Mouse (Mus musculus) bone marrow, adult 2 months (tissue): ENCODE measurements around the gene Eif4h. TPM values are rescaled to one million over a fixed set of nuclear protein-coding genes. Genes with fewer than 3 reads are reported as not detected.

ENCODE experiments used
- H3K27ac ChIP-seq: fragments of 200-500 bp; 2 replicates; pipeline ENCODE4 v1.5.1; 2012; ENCODE audit warnings: low read depth, mild to moderate bottlenecking, control low read depth, inconsistent platforms, low read length; ENCODE audit not compliant: control insufficient read depth, poor library complexity, insufficient read depth
- H3K4me1 ChIP-seq: fragments of 200-500 bp; 2 replicates; pipeline ENCODE4 v1.6.1; 2011; ENCODE audit warnings: low read length; ENCODE audit not compliant: control insufficient read depth, insufficient read depth
- H3K4me3 ChIP-seq: fragments of 200-500 bp; replicated peaks from 2 replicates; pipeline ENCODE3; 2011; ENCODE audit warnings: mild to moderate bottlenecking, low read depth, low read length, control low read depth; ENCODE audit not compliant: control insufficient read depth
- CTCF ChIP-seq: fragments of 200-500 bp; IDR thresholded peaks from 2 replicates; pipeline ENCODE4 v1.5.1; 2011; ENCODE audit warnings: low read length, control low read depth; ENCODE audit not compliant: control insufficient read depth, insufficient read depth
- POLR2A ChIP-seq: fragments of 200-500 bp; IDR thresholded peaks from 2 replicates; pipeline ENCODE4 v1.6.1; 2011; ENCODE audit warnings: low read depth, mild to moderate bottlenecking, control low read depth, low read length, borderline replicate concordance; ENCODE audit not compliant: control insufficient read depth
- WGBS: fragments of 180-500 bp; shearing (Covaris S2); methylation state at CpG from one replicate; pipeline ENCODE4 v1.1.7; 2018; 5-methylcytosine and 5-hydroxymethylcytosine counted together
- polyA plus RNA-seq: library from polyadenylated mRNA; stranded (reverse); fragments of >200 nt; gene quantifications from 2 replicates; pipeline ENCODE4 v1.2.4, GENCODE M21; 2011; ENCODE audit warnings: low replicate concordance; ENCODE audit not compliant: missing spikeins, insufficient read depth, insufficient read length

Eif4h gene
- polyA plus RNA-seq, 1 experiment, result 101 TPM

- no peak for TF ChIP-seq CTCF
- TF ChIP-seq POLR2A, result no peak
- peaks cover 5% of the 10 kb centered on the region for H3K4me1 ChIP-seq
- H3K27ac ChIP-seq, result no peak overlapping the region
- WGBS, result 13% methylated on average over 8 of the region's 8 CpGs
- H3K4me3 ChIP-seq, result no peak overlapping the region
Observed at GRCm38 (mm10) chr5:134611810-134612521, 27.3 kb downstream of the Eif4h start.

DNA sequence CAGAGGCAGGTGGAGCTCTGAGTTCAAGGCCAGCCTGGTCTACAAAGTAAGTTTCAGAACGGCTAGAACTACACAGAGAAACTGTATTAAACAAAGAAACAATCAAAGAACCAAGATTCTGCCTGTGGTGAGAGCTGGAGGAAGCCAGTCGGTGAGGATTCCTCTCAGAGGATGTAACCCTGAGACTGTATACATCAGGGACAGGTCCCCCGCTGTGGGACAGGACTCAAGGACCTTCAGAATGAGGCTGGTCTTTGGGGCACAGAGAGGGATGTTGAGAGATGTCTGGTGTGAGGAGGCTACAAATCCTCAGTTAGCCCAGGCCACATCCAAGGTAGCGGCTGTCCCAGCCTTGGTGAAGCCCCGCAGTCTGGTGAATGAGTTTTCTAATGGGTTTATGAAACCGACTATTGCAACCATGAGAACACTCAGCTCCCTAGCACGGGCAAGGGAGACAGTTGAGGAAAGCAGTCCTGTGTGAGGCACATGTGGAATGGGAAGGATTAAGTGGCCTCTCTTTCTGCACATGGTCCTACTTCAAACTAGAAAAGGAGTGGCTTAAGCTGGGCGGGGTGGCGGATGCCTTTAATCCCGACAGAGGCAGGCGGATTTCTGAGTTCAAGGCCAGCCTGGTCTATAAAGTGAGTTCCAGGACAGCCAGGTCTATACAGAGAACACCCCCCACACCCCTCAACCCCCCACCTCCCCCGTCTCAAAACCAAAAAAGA, 29.2 kb downstream of the Eif4h start:
- H3K27ac ChIP-seq, result no peak overlapping the region
- H3K4me1 ChIP-seq, result peaks cover 2% of the 10 kb centered on the region
- H3K4me3 ChIP-seq, result no peak overlapping the region
- no peak for TF ChIP-seq POLR2A
- no peak for TF ChIP-seq CTCF
- WGBS, result 73% methylated on average over 12 of the region's 12 CpGs

GRCm38 (mm10) chr5:134607121-134607520, 32.2 kb downstream of the Eif4h start:
- no peak overlapping the region for H3K4me3 ChIP-seq
- 0% methylated on average over 5 of the region's 5 CpGs for WGBS
- peaks cover 2% of the 10 kb centered on the region for H3K4me1 ChIP-seq
- TF ChIP-seq POLR2A (no peak), CTCF (no peak)
- H3K27ac ChIP-seq, result peak overlapping the region; percentile 68

- no peak overlapping the region for H3K4me3 ChIP-seq
- peak; percentile 59 for TF ChIP-seq CTCF
- no peak for TF ChIP-seq POLR2A
- peaks cover 2% of the 10 kb centered on the region for H3K4me1 ChIP-seq
- peak overlapping the region; percentile 68 for H3K27ac ChIP-seq
Observed at GRCm38 (mm10) chr5:134606314-134606713, 33.0 kb downstream of the Eif4h start.

- H3K4me3 ChIP-seq, result no peak overlapping the region
- TF ChIP-seq CTCF (no peak), POLR2A (no peak)
- WGBS, result 84% methylated on average over 11 of the region's 11 CpGs
Observed at GRCm38 (mm10) chr5:134604376-134604775, 34.9 kb downstream of the Eif4h start.

DNA sequence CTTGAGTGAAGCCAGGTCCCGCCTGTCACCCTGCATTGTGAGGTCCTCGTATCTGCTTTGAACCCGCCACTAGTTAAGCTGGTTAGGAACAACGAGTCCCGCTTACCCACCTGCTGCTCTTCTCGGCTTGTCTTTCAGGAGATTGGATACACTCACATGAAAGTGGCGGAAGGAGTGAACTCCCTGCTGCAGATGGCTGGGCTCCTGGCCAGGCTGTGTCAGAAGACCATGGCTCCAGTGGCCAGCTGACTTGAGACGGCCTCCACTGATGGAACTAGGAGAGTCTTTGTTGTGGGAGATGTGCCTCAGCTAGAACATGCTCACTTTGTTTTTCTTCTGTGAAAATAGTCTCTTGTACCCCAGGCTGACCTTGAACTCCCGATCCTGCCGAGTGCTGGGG, 41.6 kb downstream of the Eif4h start:
- TF ChIP-seq POLR2A (no peak), CTCF (no peak)
- H3K27ac ChIP-seq, result no peak overlapping the region
- 90% methylated on average over 10 of the region's 10 CpGs for WGBS
- no peaks in the 10 kb centered on the region for H3K4me1 ChIP-seq
- H3K4me3 ChIP-seq, result no peak overlapping the region

More at GRCm38 (mm10) chr5:134604376-134604775, 34.9 kb downstream of the Eif4h start:
- H3K27ac ChIP-seq, result no peak overlapping the region
- H3K4me1 ChIP-seq, result peaks cover 2% of the 10 kb centered on the region

DNA sequence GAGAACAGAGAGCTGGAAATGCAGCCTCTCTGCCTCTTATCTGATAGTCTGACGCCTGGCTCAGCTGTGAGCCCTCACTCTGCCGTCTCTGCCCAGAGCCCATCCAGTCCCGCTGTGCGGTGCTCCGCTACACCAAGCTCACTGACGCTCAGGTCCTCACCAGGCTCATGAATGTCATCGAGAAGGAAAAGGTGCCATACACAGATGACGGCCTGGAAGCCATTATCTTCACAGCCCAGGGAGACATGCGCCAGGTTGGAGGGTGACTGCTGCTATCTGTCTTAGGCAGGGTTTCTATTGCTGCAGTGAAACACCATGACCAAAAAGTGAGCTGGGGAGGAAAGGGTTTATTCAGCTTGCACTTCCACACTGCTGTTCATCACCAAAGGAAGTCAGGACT, 46.2 kb downstream of the Eif4h start:
- WGBS, result 62% methylated on average over 9 of the region's 9 CpGs
- Histone ChIP-seq H3K27ac (peak overlapping the region; percentile 16; the same call in 1 of the 2 replicates), H3K4me3 (no peak overlapping the region), H3K4me1 (peaks cover 4% of the 10 kb centered on the region)
- no peak for TF ChIP-seq CTCF

DNA sequence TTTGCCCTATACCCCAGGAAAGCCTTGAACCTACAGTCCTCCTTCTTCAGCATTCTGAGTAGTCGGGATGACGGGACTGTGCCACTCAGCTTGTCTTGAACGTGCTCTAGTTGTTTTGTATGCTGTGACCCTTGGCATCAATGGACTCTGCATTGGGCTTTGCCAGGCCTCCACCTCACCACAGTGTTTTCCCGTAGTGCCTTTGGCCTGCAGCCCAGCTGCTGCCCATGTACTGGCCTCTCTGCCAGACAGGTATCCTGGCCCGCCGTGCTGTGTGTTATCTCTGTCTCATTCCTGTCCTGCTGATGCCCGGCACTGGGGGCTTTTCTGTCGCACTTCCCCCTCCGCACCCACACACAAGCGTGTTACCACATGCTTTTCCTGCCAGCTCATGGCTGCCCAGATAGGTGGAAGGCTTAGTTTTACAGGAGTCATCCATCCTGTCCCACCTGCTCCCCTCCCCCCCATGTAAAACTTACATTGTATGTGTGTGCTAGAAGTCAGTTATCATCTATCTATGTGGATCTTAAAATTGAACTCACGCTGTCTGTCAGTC, 47.2 kb downstream of the Eif4h start:
- 36% methylated on average over 11 of the region's 11 CpGs for WGBS
- Histone ChIP-seq H3K27ac (peak overlapping the region; percentile 68), H3K4me3 (no peak overlapping the region), H3K4me1 (peaks cover 4% of the 10 kb centered on the region)
- TF ChIP-seq POLR2A (no peak), CTCF (no peak)
